Mouse (Mus musculus) stomach, postnatal 0 days (tissue): ENCODE measurements around the gene Exoc6.

ENCODE experiments used
- CTCF ChIP-seq: IDR thresholded peaks from 2 replicates; pipeline ENCODE4 v1.5.1; 2016; ENCODE audit warnings: antibody characterized with exemption, low read depth, mild to moderate bottlenecking, moderate library complexity
- EP300 ChIP-seq: optimal IDR thresholded peaks from 2 replicates; pipeline ENCODE3; 2016; ENCODE audit warnings: antibody characterized with exemption

DNA sequence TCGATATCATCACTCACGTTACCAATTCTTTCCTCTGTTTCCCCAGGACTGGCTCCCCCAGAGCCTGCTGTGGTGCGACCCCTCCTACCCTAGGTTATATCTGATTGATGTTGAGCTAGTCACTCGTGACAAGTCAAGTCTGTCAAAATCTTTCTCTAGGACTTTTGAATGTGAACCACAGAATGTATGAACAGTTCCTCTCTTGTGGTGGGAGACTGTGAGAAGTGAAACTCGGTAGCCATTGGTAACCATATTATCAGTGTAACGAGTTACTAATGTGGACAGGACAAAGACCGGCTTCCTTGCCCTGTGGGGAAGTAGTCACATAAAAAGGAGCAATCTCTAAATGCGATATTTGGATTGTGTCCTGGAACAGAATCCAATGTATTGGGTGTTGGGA lies 47.2 kb upstream of the Exoc6 start:
- no peak for TF ChIP-seq CTCF
- no peak for TF ChIP-seq EP300
